Mouse (Mus musculus): Measurements from ENCODE around the gene Cryzl2. TPM values are rescaled to one million over a fixed set of nuclear protein-coding genes. Genes with fewer than 3 reads are reported as not detected.

Cryzl2 gene
- polyA plus RNA-seq, 1 experiment from 2014 or later = 8.6 TPM

DNA sequence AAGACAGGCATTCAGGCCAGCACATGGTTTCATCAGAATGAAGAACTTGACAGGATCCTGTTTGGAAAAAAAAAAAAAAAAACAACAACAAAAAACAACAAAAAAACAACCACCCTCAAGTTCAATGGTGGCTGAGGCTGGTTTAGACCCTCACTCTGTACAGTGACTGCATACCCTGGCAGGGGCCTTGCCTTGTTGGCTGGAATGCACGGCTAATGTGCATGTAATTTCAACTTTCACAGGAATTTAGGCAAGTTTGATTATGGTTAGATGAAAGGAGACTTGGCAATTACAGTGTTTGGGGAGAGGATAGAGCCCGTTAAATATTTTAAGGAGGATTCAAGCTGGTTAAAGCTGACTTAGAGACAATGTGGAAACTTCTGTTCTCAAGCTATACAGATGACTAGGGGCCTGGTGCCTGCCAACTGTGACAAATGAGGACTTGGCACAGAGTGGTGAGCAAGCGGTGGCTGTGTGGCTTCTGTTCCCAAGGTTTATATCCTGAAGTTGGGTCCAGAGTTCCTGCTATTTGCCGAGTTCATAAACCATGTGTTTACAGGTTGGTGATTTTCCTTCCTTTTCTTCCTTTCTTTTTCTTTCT is 48.7 kb downstream of the Cryzl2 start:
- H3K27me3 ChIP-seq (ENCODE audit: control insufficient read depth, insufficient read depth, low read length) = no peaks in the 10 kb centered on the region
- WGBS = 66% methylated on average over 4 of the region's 4 CpGs
- no peak overlapping the region for H3K4me3 ChIP-seq (ENCODE audit: low read depth, low read length)
- no peak overlapping the region for H3K4me2 ChIP-seq (ENCODE audit: low read depth, severe bottlenecking)
- no peak overlapping the region for H3K27ac ChIP-seq (replicated peaks; ENCODE audit: low read depth, low read length)
- DNase-seq (ENCODE audit: low spot score) = no peak
- H3K9ac ChIP-seq (ENCODE audit: low read length) = no peak overlapping the region
- no peaks in the 10 kb centered on the region for H3K36me3 ChIP-seq (ENCODE audit: control insufficient read depth, insufficient read depth, low read length)
- peak; percentile 36; the same call in 1 of the 2 replicates for ATAC-seq (ENCODE audit: insufficient number of reproducible peaks, low FRiP score, low TSS enrichment, low read depth)
- H3K9me3 ChIP-seq (ENCODE audit: control insufficient read depth, low read length) = no peaks in the 10 kb centered on the region
- H3K4me1 ChIP-seq (ENCODE audit: control insufficient read depth, insufficient read depth, low read length) = no peaks in the 10 kb centered on the region

DNA sequence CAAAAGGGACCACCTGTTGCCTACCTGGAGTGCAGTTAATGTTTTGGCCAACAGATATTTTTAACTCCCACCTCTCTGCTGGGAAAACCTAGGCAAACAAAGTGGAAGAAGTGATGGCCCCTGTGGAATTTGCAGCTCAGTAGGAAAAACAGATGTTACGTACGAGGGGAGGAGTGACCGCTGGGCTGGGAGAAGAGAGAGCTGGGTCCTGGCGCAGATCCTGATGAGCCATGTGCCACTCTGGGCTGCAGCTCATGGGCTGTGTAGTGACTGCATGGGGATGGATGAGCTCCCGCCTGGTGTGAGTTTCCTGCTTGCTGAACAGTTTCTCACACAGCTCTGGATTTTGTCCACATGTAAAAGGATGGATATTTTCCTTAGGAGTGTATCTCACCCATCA is 49.4 kb downstream of the Cryzl2 start:
- Histone ChIP-seq H3K36me3 (ENCODE audit: control insufficient read depth, insufficient read depth, low read length) (no peaks in the 10 kb centered on the region), H3K9me3 (ENCODE audit: control insufficient read depth, low read length) (no peaks in the 10 kb centered on the region), H3K27me3 (ENCODE audit: control insufficient read depth, insufficient read depth, low read length) (no peaks in the 10 kb centered on the region), H3K4me1 (ENCODE audit: control insufficient read depth, insufficient read depth, low read length) (no peaks in the 10 kb centered on the region), H3K4me2 (ENCODE audit: low read depth, severe bottlenecking) (no peak overlapping the region), H3K27ac (replicated peaks; ENCODE audit: low read depth, low read length) (no peak overlapping the region), H3K4me3 (ENCODE audit: low read depth, low read length) (no peak overlapping the region), H3K9ac (ENCODE audit: low read length) (no peak overlapping the region)
- no peak for DNase-seq (ENCODE audit: low spot score)
- WGBS = 49% methylated on average over 5 of the region's 5 CpGs
- ATAC-seq (ENCODE audit: insufficient number of reproducible peaks, low FRiP score, low TSS enrichment, low read depth) = no peak

DNA sequence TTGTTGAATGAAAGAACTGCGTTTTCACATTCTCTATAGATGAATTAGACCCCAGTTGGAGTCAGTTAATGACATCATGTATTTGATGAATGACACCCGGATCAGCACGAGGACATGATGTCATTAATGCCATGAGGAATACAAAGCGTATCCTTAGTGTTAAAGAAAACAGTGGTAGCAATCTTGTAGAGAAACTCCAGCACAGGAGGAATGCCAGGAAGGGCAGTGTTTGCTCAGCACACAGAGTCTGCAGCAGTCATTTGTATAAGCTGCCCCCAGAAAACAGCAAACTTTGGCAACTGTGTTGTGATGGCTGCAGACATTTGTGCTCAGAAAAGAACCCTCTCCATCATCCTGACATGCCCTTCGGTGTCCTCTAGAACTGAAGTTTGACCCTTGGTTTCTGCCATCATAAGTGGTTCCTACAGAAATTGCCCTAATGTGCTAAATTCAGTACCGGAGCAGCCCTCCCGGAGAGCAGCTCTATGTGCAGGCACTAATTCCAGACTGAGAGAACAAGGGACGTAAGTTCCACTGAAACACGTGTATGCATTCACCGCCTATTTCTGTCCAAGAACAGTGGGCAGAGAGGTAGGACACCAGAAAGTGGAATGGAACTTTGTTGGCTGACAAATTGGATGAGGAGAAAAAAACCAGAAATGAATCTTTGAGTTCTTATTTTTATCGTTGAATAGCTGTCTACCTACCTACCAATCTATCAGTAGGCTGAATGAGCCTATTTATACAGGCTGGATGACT is 54.5 kb downstream of the Cryzl2 start:
- Histone ChIP-seq H3K4me3 (ENCODE audit: low read depth, low read length) (no peak overlapping the region), H3K9me3 (ENCODE audit: control insufficient read depth, low read length) (no peaks in the 10 kb centered on the region), H3K4me2 (ENCODE audit: low read depth, severe bottlenecking) (no peak overlapping the region), H3K27me3 (ENCODE audit: control insufficient read depth, insufficient read depth, low read length) (no peaks in the 10 kb centered on the region), H3K9ac (ENCODE audit: low read length) (no peak overlapping the region), H3K36me3 (ENCODE audit: control insufficient read depth, insufficient read depth, low read length) (no peaks in the 10 kb centered on the region), H3K4me1 (ENCODE audit: control insufficient read depth, insufficient read depth, low read length) (no peaks in the 10 kb centered on the region), H3K27ac (replicated peaks; ENCODE audit: low read depth, low read length) (no peak overlapping the region)
- DNase-seq (ENCODE audit: low spot score) = no peak
- no peak for ATAC-seq (ENCODE audit: insufficient number of reproducible peaks, low FRiP score, low TSS enrichment, low read depth)
- WGBS = 85% methylated on average over 11 of the region's 11 CpGs

DNA sequence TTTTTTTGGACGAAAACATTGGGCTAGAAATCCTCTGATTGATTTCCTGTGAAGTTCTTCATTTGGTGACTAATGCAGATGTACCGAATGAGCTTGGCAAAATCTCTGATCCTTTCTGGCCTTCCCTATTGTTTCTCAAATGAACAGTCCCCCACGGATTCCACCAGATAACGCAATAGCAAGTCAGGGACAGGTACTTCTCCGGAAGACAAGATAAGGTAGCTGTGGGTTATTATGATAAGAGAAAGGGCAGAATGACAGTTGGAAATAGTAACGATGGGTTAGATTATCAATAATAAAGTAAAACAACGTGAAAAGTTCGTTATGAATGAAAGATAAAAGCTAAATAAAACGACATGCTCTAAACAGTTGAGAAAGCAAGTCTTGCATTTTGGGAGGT is 55.2 kb downstream of the Cryzl2 start:
- H3K27me3 ChIP-seq (ENCODE audit: control insufficient read depth, insufficient read depth, low read length) = no peaks in the 10 kb centered on the region
- no peaks in the 10 kb centered on the region for H3K9me3 ChIP-seq (ENCODE audit: control insufficient read depth, low read length)
- H3K4me2 ChIP-seq (ENCODE audit: low read depth, severe bottlenecking) = no peak overlapping the region
- no peaks in the 10 kb centered on the region for H3K36me3 ChIP-seq (ENCODE audit: control insufficient read depth, insufficient read depth, low read length)
- 85% methylated on average over 9 of the region's 9 CpGs for WGBS
- no peak overlapping the region for H3K9ac ChIP-seq (ENCODE audit: low read length)
- no peak overlapping the region for H3K4me3 ChIP-seq (ENCODE audit: low read depth, low read length)
- no peak for ATAC-seq (ENCODE audit: insufficient number of reproducible peaks, low FRiP score, low TSS enrichment, low read depth)
- no peak overlapping the region for H3K27ac ChIP-seq (replicated peaks; ENCODE audit: low read depth, low read length)
- no peaks in the 10 kb centered on the region for H3K4me1 ChIP-seq (ENCODE audit: control insufficient read depth, insufficient read depth, low read length)
- no peak for DNase-seq (ENCODE audit: low spot score)

DNA sequence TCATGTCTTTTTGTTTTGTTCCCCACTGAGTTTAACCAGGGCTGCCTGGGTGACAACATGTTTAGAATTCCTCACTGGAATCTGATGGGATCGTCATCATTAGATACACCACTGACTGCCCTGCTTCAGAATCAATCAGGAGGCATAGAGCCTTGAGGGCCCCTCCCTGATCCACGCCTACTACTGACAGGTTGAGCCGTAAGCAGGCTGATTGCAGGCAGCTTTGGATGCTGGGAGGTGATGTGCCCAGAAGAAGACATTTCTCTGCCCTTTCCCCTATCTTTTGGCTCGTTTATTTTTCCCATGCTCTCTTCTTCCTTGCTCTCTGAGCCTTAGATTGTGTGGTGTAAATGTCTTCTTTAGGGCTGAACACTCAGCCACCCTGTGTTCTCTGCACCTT is 55.9 kb downstream of the Cryzl2 start:
- no peak for ATAC-seq (ENCODE audit: insufficient number of reproducible peaks, low FRiP score, low TSS enrichment, low read depth)
- WGBS = 65% methylated on average over 4 of the region's 4 CpGs
- Histone ChIP-seq H3K36me3 (ENCODE audit: control insufficient read depth, insufficient read depth, low read length) (no peaks in the 10 kb centered on the region), H3K4me2 (ENCODE audit: low read depth, severe bottlenecking) (no peak overlapping the region), H3K4me3 (ENCODE audit: low read depth, low read length) (no peak overlapping the region), H3K4me1 (ENCODE audit: control insufficient read depth, insufficient read depth, low read length) (no peaks in the 10 kb centered on the region), H3K27me3 (ENCODE audit: control insufficient read depth, insufficient read depth, low read length) (no peaks in the 10 kb centered on the region), H3K27ac (replicated peaks; ENCODE audit: low read depth, low read length) (no peak overlapping the region), H3K9ac (ENCODE audit: low read length) (no peak overlapping the region), H3K9me3 (ENCODE audit: control insufficient read depth, low read length) (no peaks in the 10 kb centered on the region)
- no peak for DNase-seq (ENCODE audit: low spot score)

DNA sequence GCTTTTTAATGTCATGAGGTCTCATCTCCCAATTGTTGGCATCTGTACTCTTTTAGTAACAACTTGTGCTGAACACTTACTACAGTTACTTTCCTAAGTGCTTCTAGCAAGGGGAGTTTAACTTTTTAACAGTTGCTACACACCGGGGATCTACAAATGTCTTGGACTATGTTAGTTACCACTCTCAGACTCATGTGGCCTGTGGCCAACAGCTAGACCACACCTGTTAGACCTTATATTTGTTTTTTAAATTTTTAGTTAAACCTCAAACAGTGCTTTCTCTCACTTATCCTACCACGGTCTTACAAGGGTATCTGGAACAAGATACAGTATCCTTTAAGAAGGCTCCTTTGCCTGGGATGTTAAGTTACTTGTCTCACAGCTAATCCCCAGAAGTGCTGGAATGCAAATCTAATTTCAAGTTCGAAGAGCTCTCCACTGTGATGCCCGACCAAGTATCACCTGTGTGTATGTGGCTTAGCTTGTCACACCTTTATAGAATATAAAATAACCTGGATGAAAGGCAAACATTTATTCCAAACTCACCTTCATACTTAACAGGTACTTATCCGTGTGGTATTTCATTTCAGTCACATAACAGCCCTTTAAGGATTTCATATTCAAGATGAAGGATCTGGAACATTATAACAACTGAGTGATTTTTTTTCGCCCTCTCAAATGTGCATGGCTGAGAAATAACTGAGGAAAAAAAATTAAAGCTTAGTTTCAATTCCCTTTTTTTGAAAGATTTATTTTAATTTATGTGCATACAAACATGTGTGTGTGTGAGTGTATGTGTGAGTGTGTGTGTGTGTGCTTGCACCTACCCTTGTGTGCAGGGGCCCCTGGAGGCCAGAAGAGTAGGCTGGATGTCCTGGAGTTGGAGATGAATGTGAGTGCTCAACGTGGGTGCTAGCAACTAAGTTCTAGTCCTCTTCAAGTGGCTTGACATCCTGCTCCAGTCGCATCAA is 58.7 kb downstream of the Cryzl2 start:
- 88% methylated on average over 8 of the region's 8 CpGs for WGBS
- H3K4me2 ChIP-seq (ENCODE audit: low read depth, severe bottlenecking) = no peak overlapping the region
- no peak for ATAC-seq (ENCODE audit: insufficient number of reproducible peaks, low FRiP score, low TSS enrichment, low read depth)

DNA sequence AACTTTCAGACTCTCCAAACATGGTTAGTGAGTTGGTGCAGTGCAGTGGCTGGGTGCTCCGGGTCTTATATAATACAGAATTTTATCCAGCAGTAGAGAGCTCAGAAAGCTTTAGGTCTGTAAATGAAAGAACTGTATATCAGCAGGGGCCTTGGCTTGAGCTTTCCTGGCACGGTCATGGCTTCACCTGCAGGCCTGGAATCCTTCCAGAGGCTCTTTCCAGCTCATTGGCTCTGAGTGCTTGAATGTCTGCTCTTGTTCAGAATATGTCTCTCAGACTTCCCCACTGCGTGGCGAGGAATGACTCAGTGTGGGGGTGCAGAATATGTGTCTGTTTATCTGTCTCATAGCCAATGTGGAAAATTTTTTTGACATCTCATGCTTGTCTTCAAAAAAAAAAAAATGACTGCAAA is 59.7 kb downstream of the Cryzl2 start:
- no peak overlapping the region for H3K4me3 ChIP-seq (ENCODE audit: low read depth, low read length)
- no peaks in the 10 kb centered on the region for H3K36me3 ChIP-seq (ENCODE audit: control insufficient read depth, insufficient read depth, low read length)
- no peak overlapping the region for H3K27ac ChIP-seq (replicated peaks; ENCODE audit: low read depth, low read length)
- H3K9me3 ChIP-seq (ENCODE audit: control insufficient read depth, low read length) = no peaks in the 10 kb centered on the region
- no peak for DNase-seq (ENCODE audit: low spot score)
- H3K4me2 ChIP-seq (ENCODE audit: low read depth, severe bottlenecking) = no peak overlapping the region
- no peaks in the 10 kb centered on the region for H3K27me3 ChIP-seq (ENCODE audit: control insufficient read depth, insufficient read depth, low read length)
- no peak overlapping the region for H3K9ac ChIP-seq (ENCODE audit: low read length)
- H3K4me1 ChIP-seq (ENCODE audit: control insufficient read depth, insufficient read depth, low read length) = no peaks in the 10 kb centered on the region
- WGBS = 87% methylated on average over 4 of the region's 4 CpGs
- ATAC-seq (ENCODE audit: insufficient number of reproducible peaks, low FRiP score, low TSS enrichment, low read depth) = no peak

More for the DNA sequence above, 58.7 kb downstream of the Cryzl2 start:
- no peak for DNase-seq (ENCODE audit: low spot score)
- no peak overlapping the region for H3K9ac ChIP-seq (ENCODE audit: low read length)
- no peaks in the 10 kb centered on the region for H3K36me3 ChIP-seq (ENCODE audit: control insufficient read depth, insufficient read depth, low read length)
- H3K4me3 ChIP-seq (ENCODE audit: low read depth, low read length) = no peak overlapping the region
- H3K4me1 ChIP-seq (ENCODE audit: control insufficient read depth, insufficient read depth, low read length) = no peaks in the 10 kb centered on the region
- no peaks in the 10 kb centered on the region for H3K9me3 ChIP-seq (ENCODE audit: control insufficient read depth, low read length)
- no peaks in the 10 kb centered on the region for H3K27me3 ChIP-seq (ENCODE audit: control insufficient read depth, insufficient read depth, low read length)
- H3K27ac ChIP-seq (replicated peaks; ENCODE audit: low read depth, low read length) = no peak overlapping the region

DNA sequence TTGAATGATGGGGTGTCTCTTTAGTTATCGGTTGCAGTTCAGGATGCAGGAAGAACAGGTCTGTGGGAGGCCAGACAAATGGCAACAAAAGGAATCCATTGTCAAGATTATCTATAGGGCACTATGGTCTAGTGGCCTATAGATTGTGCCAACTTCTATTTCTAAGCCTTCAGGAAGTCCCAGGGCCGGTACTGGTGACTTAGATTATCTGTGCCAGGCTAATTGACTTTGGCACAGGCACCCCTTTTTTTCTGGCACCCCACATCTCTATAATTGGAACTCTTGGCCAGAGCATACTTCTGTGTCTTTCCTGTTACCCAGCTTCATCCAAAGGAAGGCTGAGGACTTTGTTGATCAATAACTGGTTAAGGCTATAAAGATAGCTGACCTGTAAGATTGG is 61.0 kb downstream of the Cryzl2 start:
- Histone ChIP-seq H3K9me3 (ENCODE audit: control insufficient read depth, low read length) (no peaks in the 10 kb centered on the region), H3K27ac (replicated peaks; ENCODE audit: low read depth, low read length) (no peak overlapping the region), H3K9ac (ENCODE audit: low read length) (no peak overlapping the region), H3K4me1 (ENCODE audit: control insufficient read depth, insufficient read depth, low read length) (no peaks in the 10 kb centered on the region), H3K36me3 (ENCODE audit: control insufficient read depth, insufficient read depth, low read length) (no peaks in the 10 kb centered on the region), H3K4me2 (ENCODE audit: low read depth, severe bottlenecking) (no peak overlapping the region), H3K27me3 (ENCODE audit: control insufficient read depth, insufficient read depth, low read length) (no peaks in the 10 kb centered on the region), H3K4me3 (ENCODE audit: low read depth, low read length) (no peak overlapping the region)
- DNase-seq (ENCODE audit: low spot score) = no peak
- WGBS = 91% methylated on average over 2 of the region's 2 CpGs
- ATAC-seq (ENCODE audit: insufficient number of reproducible peaks, low FRiP score, low TSS enrichment, low read depth) = no peak
